ENCODE assay signal across 8 mouse cellular contexts in genomic region chr9:120184499-120184898, GRCm38 (mm10). TPM values are rescaled to one million over a fixed set of nuclear protein-coding genes. Genes with fewer than 3 reads are reported as not detected.
DNase-seq lines count a peak whose midpoint lies in the region; ATAC-seq and TF ChIP-seq lines count a peak whose summit lies in the region.
"Had no signal": no experiment of that assay in that cellular context is flagged by ENCODE, and none has a peak within 500 bp of the region (broad histone marks: within the 10 kb centered on the region; RNA-seq: fewer than 3 reads in every experiment).

No protein-coding gene starts in this region.

- WGBS in stomach, postnatal 0 days = 27% methylated on average over 13 of the region's 13 CpGs

- H3K27ac ChIP-seq in stomach, postnatal 0 days (replicated peaks) = no peak overlapping the region
- H3K27ac ChIP-seq: heart, embryonic 15.5 days had no signal

- DNase-seq in 416B (ENCODE audit: low read depth) = peak; percentile 29
- DNase-seq in cerebellum, adult 9-11 months = peak; percentile 21
- peak; percentile 37 for DNase-seq in gastrocnemius, postnatal 14 days
- peak; percentile 72 to 78 for DNase-seq in kidney, postnatal 4 days
- peak; percentile 62 for DNase-seq in stomach, postnatal 0 days (ENCODE audit: low spot score)

- peak; percentile 54 for TF ChIP-seq CTCF in E14TG2a.4 (conservative IDR thresholded peaks at IDR 0.05; ENCODE audit: low read length)
- peak; percentile 73 for TF ChIP-seq CTCF in stomach, postnatal 0 days (IDR thresholded peaks at IDR 0.05; ENCODE audit: low read depth)

- H3K4me3 ChIP-seq in E14TG2a.4 (replicated peaks; ENCODE audit: low read length) = peak overlapping the region; percentile 70
- no peak overlapping the region for H3K4me3 ChIP-seq in stomach, postnatal 0 days (ENCODE audit: low read depth, low read length)
- H3K4me3 ChIP-seq: heart, embryonic 15.5 days had no signal

- H3K27me3 ChIP-seq in E14TG2a.4 (ENCODE audit: insufficient read depth, low read length) = peaks cover 6% of the 10 kb centered on the region
- no peaks in the 10 kb centered on the region for H3K27me3 ChIP-seq in stomach, postnatal 0 days (ENCODE audit: control insufficient read depth, insufficient read depth, low read length)
- H3K27me3 ChIP-seq: heart, embryonic 15.5 days had no signal

- H3K36me3 ChIP-seq in E14TG2a.4 (ENCODE audit: insufficient read depth, low read length) = no peaks in the 10 kb centered on the region
- H3K36me3 ChIP-seq in stomach, postnatal 0 days (ENCODE audit: control insufficient read depth, insufficient read depth, low read length) = no peaks in the 10 kb centered on the region
- H3K36me3 ChIP-seq: heart, embryonic 15.5 days had no signal

- H3K9me3 ChIP-seq in E14TG2a.4 (ENCODE audit: low read length) = no peaks in the 10 kb centered on the region
- H3K9me3 ChIP-seq in stomach, postnatal 0 days (ENCODE audit: control insufficient read depth, low read length) = no peaks in the 10 kb centered on the region
- H3K9me3 ChIP-seq: heart, embryonic 15.5 days had no signal

- intact Hi-C loops in gastrocnemius, postnatal 14 days (cut with DNase I; ENCODE audit: low total_unique reads) = no loop called here

- peaks cover 25% of the 10 kb centered on the region for H3K4me1 ChIP-seq in E14TG2a.4 (replicated peaks; ENCODE audit: low read depth, low read length)
- H3K4me1 ChIP-seq in stomach, postnatal 0 days (replicated peaks; ENCODE audit: control insufficient read depth, insufficient read depth) = no peaks in the 10 kb centered on the region
- H3K4me1 ChIP-seq: heart, embryonic 15.5 days had no signal

- ATAC-seq in megakaryocyte-erythroid progenitor cell, adult 5-6 weeks (replicated peaks; ENCODE audit: low FRiP score, low TSS enrichment, poor library complexity, severe bottlenecking) = 0 out of 2 replicates have a peak, but pooled peaks have one; percentile 65
- no peak for ATAC-seq in stomach, postnatal 0 days (ENCODE audit: low FRiP score, low TSS enrichment)

- no peak for TF ChIP-seq EP300 in stomach, postnatal 0 days (optimal IDR thresholded peaks at IDR 0.05)

- no peak overlapping the region for H3K4me2 ChIP-seq in stomach, postnatal 0 days (replicated peaks; ENCODE audit: low read depth)
- H3K4me2 ChIP-seq: heart, embryonic 15.5 days had no signal

- peak overlapping the region; percentile 23; the same call in 1 of the 2 replicates for H3K9ac ChIP-seq in stomach, postnatal 0 days (ENCODE audit: low read length)
- H3K9ac ChIP-seq: heart, embryonic 15.5 days had no signal

RNA-seq across cellular contexts. Expression of gene Mobp, which starts 35.0 kb away (rescaled TPM):
- under 1 TPM; 0.16 to 0.27 TPM for total RNA-seq in gastrocnemius, postnatal 14 days (2021)
- total RNA-seq in megakaryocyte-erythroid progenitor cell, adult 5-6 weeks (2014; fragmentation: Nextera tagmentation) = not detected in 2 replicates
- not detected in 2 replicates for total RNA-seq in megakaryocyte-erythroid progenitor cell, adult 5-6 weeks (2017)
- polyA plus RNA-seq in stomach, postnatal 0 days (2015; fragmentation: Nextera tagmentation; extraction: Ambion mirVana) = 0.32 and 0.51 TPM in 2 replicates

RNA-seq across cellular contexts. Expression of gene Rpsa, which starts 57.0 kb away (rescaled TPM):
- total RNA-seq in gastrocnemius, postnatal 14 days (2021) = 100 to 1,000 TPM; 554 to 604 TPM
- total RNA-seq in megakaryocyte-erythroid progenitor cell, adult 5-6 weeks (2014; fragmentation: Nextera tagmentation) = 3,355 and 3,656 TPM in 2 replicates
- 5,426 and 6,681 TPM in 2 replicates for total RNA-seq in megakaryocyte-erythroid progenitor cell, adult 5-6 weeks (2017)
- polyA plus RNA-seq in stomach, postnatal 0 days (2015; fragmentation: Nextera tagmentation; extraction: Ambion mirVana) = 941 and 957 TPM in 2 replicates

Comparison
In these comparisons a context has a peak if more than half of its experiments do, and no peak if none do; other contexts are left out.
1. DNase-seq: peak in every context shown above with its lines; median percentile 75 in kidney, postnatal 4 days; 62 in stomach, postnatal 0 days; 37 in gastrocnemius, postnatal 14 days; 29 in 416B; 21 in cerebellum, adult 9-11 months.
2. RNA of gene Rpsa, which starts 57.0 kb away (total RNA-seq): 3,355 to 6,681 TPM in megakaryocyte-erythroid progenitor cell, adult 5-6 weeks; 554 to 604 TPM in gastrocnemius, postnatal 14 days; every median in the first group is over 4 times any median in the second.